Mouse (Mus musculus): ENCODE results near the gene Sat1.
"Not testable (repeated sequence)": the region's sequence is repeated elsewhere in the genome, so short reads cannot be mapped to it uniquely, and the experiment has no call there.

Sat1 gene

DNA sequence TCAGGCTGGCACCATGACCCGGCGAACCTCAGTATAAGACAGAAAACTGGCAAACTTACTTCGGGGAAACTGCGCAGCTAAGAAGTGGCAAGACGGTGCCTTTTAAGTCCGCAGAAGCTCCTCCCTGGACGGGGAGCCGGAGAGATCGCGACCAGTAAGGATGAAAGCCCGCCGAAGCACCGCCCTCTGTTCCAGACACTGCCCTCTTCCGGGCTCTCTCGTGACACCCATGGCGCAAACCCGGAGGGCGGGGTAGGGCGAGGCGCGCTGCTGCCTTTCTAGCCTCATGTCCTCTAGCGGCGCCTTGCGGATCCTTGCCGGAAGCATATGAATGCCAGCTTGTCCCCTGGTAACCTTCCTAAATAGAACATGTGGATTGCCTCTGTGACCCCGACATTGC, at the start of gene Sat1:
Sat1 (minus strand) TSS at position 179 of the 400 bp plus-strand sequence.
- peak; percentile 93 for DNase-seq (ENCODE audit: low read depth)

DNA sequence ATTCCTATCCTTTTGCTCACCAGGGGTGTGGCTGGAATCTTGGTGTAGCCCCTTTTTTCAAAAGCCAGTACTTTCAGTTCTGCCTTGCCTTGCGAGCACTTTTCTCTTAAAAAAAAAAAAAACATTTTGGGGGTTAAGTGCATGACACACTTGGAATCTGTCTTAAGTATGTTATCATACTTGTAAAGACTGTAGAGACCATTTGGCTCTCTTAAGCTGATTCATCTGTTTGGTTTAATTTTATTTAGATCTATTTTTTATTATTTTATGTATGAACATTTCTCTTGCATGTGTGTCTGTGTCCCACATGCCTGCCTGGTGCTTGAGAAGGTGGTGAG, 46.6 kb upstream of the Sat1 start:
- no peak for DNase-seq (ENCODE audit: low read depth)

DNA sequence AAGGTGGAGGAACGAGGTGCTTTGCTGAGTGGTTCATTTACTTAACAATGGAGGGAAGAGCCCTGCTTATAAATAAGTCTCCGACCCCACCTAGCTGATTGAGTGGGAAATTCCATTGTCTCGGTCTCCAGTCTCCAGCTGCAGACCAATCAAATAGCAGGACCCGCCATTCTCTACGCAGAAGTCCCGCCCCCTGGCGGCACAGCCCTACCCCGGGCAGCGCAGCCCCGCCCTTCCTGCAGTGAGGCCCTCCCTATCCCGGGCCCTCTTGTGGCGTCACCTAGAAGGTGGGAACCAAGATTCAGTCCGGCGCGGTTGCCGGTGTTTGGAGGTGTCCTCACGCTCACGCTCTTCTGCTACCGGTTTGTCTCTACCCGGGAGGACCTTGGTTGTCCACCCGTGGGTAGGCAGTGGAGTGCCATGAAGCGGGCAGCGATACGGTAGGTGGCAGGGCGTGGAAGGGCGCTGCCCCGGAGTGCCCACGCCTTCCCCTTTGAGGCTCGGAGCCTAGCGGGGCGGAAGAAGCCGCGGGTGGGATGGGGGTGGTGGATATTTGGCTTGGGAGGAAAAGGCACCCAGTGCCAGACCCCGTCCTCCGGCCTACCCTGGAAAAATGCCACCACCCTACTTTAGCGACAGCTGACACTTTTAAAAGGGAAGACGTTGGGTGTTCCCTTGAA, 46.1 kb upstream of the Sat1 start, which contains the start of gene Acot9:
Acot9 (plus strand) TSS at position 209 of the 680 bp plus-strand sequence.
- DNase-seq (ENCODE audit: low read depth): peak; percentile 93

DNA sequence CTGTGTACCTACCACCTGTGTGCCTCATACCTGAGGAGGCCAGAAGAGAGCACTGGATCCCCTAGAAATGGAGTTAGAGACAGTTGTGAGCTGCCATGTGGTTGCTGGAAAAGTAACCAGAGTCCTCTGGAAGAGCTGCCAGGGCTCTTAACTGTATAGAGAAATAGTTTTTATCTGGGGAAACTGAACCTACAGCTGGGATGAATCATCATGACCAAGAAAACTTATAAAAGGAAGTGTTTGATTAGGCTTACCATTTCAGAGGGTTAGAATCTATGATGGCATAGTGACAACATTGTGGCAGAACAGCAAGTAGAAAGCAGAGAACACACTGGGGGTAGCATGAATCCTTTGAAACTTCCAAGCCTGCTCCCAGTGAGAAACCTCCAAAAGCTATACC, 40.6 kb upstream of the Sat1 start:
- DNase-seq (ENCODE audit: low read depth): no peak

DNA sequence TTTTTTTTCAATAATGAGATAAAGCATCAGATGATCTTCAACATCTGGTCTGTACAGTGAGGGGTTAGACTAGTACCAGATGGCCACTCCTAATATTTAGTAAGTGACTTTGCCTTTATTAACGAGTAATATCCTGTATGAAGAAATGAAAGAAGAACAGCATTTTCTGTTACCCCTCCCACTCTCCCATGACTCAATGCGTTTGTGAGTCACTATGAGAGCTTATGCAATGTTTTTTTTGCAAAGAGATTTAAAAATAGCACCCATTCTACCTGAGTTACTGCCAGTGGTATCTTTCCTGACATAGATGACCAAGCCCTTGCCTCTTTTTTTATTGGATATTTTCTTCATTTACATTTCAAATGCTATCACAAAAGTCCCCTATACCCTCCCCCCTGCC, 2.0 kb upstream of the Sat1 start:
- peak; percentile 60 for DNase-seq (ENCODE audit: low read depth)

DNA sequence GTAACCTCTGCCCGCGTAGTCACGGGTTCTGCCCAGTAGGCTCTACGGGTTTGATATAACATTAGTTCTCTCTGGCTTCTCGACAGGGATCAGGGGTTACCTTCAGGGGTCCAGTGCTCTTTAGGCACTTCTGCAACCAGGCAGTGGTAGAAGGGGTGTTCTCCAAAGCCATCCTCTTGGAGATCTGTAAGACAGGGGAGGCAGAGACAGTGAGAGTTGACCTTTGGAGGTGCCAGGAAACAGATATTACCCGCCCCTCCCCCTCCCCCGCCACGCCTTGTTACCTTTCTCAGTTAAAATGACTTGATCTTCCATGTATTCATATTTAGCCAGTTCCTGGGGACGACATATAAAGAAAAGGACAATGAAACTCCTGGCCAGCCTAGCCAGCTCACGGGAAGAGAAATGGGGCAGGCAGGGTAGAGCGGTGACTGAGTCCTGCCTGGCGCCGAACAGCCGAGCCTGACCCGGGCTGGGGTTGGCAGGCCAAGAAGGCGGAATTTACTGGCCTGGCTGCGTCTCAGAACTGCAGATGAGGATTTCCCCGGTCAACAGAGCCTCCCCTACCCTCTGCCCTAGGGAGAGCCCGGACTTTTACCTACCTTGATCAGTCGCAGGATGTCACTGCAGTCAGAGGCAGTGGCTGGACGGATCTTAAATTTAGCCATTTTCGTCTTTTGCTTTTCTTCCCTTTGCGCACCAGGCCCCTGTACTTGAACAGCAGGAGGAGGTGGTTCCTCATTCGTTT, 574 bp downstream of the Sat1 start:
- DNase-seq (ENCODE audit: low read depth): peak; percentile 40

DNA sequence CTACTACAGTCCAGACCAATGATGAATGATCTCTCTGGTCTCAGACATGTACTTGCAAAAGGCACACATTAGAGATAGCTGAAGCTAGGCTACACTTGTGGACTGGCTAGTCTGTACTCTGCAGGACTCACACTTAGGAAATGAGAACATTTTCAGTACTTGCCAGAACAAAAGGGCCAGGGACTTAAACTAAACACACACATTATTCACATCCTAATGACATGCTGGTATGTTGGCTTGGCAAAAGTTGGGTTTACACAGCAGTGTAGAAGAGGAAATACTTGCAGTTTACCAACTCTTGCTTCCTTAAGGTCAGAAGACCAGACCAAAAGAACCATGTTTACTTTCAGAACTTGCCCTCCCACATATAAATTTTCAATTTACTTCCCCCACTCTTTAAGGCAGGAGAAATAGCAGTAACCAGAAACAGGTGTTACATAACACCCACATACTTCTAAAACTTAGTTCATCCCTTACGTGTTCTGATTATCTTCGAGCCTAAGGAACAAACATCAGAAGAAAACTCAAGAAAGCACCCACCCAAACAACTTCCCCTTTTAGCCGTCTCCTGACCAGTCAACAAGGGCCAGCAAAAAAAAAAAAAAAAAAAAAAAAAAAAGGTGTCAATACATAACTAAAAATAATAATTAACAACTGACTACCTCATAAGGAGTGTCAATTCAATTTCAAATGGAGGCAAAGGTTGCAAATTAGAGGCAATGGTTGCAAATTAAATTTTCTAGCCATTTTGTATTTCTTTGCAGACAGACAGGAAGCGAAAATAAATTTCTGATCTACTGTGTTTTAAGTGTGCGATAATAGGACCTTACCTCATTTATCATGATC, 1.7 kb downstream of the Sat1 start:
- peak; percentile 73 for DNase-seq (ENCODE audit: low read depth)

DNA sequence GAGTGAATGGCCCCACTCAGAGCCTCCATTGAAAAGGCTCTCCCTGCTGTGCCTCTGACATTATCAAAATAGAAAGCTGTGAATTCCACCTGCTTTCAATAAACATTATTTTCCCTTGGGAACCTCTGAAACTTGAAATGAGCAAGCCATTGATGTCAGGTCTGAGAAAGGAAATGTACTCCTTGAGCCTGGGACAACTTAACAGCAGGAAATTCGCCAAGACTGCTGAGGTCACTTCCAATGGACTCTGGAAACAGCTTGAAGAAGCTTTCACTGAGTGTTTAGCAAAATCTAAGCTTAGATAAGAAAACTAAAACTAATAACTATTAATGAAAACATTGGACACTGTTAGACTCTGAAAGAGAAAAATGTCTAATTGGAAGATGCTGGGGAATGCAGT, 7.6 kb downstream of the Sat1 start:
- DNase-seq (ENCODE audit: low read depth): peak; percentile 63

DNA sequence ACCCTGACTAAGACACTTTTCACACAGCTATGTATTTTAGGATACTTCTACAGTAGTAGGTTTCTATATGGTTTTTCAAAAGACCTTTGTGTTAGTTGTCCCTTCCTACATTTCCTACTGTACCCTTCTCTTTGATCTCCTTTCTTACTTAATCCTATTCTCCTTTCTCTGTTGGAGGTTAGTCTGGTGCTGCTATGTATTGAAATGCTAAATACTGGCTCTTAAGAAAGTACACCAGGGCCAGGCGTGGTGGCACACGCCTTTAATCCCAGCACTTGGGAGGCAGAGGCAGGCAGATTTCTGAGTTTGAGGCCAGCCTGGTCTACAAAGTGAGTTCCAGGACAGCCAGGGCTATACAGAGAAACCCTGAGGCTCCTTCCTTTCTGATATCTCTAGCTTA, 10.8 kb downstream of the Sat1 start:
- DNase-seq (ENCODE audit: low read depth): not testable (repeated sequence)

DNA sequence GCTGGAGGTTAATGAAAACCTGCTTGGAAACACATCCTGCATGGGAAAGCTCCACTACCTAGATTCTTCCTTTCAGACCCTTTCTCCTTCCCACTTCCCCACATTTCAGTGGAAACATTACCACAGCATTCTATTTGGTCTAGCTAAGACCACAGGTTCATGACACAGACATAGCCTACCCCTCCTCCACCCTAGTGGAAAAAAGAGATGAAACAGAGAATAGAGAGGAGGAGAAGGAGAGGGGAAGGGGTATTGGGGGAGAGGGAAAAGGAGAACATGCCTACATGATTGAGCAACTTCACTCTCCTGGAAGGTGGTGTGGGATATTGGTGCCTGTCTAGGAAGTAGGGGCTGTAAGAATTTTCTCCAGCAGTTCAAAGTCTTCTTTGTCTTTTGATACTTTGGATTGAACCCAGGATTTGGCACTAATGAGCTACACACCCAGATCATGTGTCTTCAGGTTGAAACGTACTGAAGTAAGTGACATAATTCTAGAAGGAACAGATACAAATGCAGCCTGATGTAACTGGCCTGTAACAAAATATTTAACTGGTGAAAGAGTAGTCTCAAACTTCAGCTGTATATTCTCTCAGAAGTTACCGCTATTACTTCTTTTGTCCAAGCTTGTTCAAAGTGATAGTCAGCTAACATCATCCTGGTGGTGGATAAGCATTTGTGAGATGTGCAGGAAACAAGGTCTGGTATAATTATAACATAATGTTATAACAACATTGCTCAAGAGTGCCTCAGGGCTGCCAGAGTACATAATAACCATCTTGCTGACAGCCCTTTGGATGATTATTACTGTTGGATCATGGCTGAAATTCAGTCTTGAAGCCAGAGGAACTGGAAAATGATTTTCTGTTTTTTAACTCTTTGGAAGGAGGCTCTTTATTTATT, 13.6 kb downstream of the Sat1 start:
- peak; percentile 39 for DNase-seq (ENCODE audit: low read depth)

DNA sequence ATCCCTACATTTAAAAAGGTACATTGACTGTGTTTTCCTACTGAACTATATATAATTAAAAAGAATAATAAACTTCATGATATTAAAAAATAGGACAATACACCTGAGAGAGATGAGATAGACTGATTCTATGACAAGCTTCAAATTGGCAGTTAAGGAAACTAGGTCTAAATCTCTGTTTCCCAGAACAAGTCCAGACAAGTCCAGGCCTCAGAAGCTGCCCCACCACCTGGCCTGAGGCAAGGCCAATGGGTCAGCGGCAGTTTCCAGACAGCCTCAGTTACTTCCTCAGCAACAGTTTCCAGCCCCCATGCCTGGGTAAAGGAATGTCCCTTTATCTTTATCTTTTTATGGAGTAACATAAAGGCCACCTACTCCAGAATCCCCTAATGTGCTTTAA, 14.4 kb downstream of the Sat1 start:
- no peak for DNase-seq (ENCODE audit: low read depth)

DNA sequence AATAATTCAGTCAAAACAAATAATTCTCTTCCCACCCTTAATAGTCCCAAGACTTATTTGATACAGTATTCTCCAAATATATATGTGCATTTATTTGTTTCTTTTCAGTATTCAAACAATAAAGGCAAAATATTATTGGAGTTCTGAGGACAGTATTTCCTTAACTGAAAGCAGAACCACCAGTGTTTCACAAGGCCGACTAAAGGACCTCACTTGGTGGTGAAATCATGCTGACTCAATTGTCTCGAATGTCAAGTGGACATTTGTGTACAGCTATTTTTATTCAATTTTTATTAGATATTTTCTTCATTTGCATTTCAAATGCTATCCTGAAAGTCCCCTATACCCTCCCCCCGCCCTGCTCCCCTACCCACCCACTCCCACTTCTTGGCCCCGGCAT, 21.3 kb downstream of the Sat1 start:
- DNase-seq (ENCODE audit: low read depth): no peak

DNA sequence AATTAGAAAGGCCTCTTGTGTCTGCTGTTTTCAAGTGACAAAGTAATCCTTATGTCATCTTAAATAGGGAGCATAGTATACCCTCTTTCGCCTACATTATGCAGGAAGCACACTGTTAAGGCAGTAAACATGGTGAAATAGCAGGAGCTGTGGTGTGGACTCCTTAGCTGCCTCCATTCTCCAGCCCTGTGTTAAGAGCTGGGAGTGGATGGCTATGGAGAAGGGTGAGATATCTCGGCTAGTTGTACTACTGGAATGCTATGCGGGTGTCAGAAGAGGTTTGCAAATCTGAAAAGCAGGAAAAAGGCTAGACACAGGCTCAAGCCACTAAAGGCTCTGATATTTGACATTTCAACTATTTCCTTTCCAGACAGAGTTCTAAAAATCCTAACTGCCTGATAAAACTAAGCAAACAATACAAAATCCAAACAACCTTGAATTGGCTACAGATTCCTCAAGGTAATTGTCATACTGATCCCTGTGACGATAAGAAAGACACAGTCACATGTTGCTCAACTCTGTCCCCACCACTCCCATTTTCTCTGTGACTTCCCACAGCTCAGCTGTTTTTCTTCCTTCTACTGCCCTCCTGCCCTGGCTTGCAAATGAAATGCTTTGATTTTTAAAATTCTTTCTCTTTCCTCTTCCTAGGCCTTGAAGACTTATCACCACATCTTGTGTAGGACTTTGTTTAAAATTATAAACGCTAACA, 22.4 kb downstream of the Sat1 start:
- DNase-seq (ENCODE audit: low read depth): no peak

DNA sequence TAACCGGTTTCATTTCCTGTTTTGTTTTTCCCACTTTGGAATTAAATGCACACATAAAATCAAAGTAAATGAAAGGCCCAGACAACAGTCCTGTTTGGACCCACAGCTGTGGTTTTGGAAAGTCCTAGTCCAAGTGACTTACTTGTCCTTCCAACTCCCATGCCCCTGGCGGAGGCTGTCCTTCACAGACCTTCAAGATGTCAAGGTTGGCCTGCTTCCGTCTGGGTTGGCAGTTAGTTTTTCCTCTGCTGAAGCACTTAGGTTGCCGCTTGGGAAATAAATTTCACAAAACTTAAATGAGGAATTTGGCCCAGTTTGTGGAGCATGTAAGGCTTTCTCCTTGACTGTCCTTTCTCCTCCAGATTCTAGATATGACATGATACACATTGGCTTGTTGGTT, 24.3 kb downstream of the Sat1 start:
- DNase-seq (ENCODE audit: low read depth): no peak

DNA sequence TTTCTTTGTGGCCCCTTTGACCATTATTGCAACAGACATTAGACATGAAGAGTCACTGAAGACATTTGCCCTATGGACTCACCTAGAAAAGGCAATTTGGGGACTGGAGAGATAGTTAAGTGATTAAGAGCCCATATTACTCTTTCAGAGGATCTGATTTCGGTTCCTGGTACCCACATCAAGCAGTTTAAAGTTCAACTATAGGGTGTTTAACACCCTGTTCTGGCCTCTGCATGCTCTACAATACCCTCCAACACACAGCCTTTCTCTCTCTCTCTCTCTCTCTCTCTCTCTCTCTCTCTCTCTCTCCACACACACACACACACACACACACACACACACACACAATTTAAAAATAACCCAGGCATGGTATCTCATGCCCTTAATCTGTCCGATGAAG, 38.6 kb downstream of the Sat1 start:
- DNase-seq (ENCODE audit: low read depth): no peak

DNA sequence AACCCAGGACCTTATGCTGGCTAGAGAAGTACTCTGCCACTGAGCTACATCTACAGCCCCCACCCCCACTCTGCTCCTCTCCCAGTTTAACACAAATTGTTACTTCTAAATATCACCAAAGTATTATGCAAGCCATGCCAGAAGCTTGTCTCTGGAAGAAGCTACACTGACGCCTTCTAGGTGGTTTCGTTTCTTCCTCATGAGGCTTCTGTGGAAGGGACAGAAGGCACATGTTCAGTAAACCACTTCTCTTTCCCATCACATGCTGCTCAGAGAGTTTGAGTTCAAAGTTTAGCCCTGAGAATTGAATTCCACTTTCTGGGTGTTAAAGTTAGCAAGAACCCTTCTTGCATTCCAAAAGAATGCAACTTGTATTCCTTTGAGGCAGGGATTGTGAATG, 39.0 kb downstream of the Sat1 start:
- no peak for DNase-seq (ENCODE audit: low read depth)

DNA sequence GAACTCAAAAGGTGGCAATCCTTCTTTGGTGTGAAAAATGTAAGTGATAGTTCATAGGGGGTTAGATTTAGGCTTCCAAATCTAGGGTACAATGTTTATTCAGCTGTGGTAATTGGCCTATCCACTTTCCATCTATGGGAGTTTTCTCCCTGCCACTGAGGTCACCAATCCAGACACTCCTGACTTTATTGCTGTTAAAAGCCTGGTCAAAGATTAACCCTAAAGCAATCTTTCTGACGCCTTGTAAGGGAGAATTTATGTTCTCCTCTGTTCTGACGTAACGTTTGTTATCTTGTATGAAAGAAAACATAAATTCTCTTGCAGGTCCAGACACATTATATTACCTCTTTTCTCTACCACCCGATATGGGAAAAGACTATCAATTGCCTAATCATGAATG, 40.7 kb downstream of the Sat1 start:
- DNase-seq (ENCODE audit: low read depth): no peak

DNA sequence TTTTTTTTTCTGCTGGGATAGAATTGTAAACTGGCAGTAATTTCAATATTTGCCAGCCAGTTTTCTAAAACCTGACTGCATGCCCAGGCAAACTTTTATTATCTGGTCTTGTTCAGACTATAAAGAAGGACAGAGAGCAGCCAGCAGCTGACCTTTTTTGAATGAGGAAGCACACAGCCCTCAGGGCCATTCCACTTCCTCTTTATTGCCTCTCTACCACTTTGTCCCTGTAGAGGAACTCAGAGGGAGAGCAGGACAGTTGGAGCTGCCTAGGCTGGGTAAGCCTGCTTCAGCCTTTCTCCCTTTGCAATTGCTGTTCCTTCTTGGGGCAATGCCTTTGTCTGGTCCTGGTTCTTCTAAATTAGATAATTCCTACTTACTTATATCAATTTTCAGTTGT, 43.9 kb downstream of the Sat1 start:
- DNase-seq (ENCODE audit: low read depth): no peak

DNA sequence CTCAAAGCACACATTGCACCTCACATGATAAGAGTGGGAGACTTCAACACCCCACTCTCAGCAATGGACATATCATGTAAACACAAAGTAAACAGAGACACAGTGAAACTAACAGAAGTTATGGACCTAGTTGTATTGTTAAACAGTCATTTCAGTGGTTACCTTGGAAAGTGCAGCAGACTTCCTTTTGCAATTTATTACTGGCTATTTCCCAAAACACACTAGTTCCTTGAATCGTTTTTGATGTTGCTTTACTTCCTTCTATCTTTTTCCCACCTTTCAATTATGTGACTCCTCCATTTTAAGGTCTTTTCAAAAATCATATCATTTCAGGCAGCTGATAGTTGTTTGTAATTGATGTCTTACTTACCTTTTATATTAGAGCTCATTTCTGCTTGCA, 44.5 kb downstream of the Sat1 start:
- no peak for DNase-seq (ENCODE audit: low read depth)

DNA sequence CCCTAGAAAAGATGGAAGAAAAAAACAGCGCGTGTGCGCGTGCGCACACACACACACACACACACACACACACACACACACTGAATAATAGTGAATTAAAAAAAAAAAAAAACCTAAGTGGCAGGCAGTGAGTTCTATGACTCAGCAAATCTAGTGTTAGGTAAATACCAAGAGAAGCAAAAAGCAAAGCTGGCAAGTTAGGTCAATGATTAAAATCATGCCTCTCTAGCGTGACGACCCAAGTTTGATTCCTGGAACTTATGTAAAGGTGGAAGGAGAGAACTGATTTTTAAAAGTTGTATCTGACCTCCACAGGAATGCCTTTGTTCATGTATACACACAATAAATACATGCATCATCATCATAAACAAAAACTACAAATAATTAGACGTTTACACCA, 46.4 kb downstream of the Sat1 start:
- DNase-seq (ENCODE audit: low read depth): no peak

DNA sequence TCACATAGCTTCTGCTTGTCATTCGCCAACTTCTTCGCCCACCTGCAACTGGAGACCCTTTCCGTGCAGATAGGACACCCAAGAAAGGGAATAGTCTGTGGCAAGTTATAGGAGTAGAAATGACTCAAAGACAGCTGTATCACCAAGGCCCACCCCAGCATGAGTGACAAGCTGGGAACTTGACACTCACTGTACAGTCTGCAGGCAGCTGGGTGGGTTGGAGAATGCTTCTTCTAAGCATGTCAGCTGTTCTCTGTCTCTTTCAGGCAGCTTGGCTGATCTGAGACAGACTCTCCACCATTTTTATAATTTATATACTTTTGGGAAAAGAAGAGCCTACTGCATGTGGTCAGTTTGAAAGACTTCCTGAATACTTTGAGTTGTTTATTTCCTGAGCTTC, 48.6 kb downstream of the Sat1 start:
- no peak for DNase-seq (ENCODE audit: low read depth)
